Mouse (Mus musculus) skeletal muscle tissue, adult 2 months (tissue): ENCODE measurements around the gene St3gal4.

Experiments
- DNase-seq: peaks from one replicate; pipeline ENCODE4 v3.0.0-alpha.2; 2012; ENCODE audit warnings: low read depth, low spot score

St3gal4 gene

DNA sequence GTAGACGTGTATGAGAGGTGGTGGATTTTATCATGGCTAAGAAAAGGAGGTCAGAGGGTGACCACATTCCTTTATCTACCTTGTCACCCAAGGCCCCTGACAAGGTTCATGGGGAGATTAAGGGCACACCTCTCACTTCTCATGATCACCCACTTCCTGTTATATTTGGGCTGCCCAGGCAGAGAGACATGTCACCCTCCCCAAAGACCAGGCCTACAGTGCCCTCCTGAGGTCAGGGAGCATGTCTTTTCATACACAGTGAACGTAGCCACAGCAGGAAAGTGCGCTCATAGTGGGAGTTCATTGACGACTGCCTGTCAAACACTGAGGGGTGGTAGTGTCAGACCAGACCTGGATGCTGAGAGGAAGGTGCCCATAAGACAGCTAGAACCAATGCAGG, 102.3 kb downstream of the St3gal4 start:
- DNase-seq = no peak

- DNase-seq = no peak
Observed at GRCm38 (mm10) chr9:35007697-35008341, 111.2 kb downstream of the St3gal4 start.

DNA sequence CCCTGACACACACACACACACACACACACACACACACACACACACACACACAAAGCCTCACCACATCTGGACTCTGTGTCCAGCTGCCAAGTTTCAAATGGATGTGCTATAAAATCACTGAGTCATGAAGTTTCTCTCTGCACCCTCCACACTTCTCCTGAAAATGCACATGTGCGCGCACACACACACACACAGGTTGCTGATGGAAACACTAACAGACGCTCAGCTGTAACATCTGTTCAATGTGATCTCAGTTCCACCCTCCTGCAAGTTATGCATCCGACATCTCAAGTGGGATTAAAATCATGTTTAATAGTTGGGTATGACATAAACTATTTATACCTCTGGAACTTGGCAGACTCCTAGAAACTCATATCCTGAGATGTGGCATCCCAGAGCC, 115.0 kb downstream of the St3gal4 start:
- no peak for DNase-seq

DNA sequence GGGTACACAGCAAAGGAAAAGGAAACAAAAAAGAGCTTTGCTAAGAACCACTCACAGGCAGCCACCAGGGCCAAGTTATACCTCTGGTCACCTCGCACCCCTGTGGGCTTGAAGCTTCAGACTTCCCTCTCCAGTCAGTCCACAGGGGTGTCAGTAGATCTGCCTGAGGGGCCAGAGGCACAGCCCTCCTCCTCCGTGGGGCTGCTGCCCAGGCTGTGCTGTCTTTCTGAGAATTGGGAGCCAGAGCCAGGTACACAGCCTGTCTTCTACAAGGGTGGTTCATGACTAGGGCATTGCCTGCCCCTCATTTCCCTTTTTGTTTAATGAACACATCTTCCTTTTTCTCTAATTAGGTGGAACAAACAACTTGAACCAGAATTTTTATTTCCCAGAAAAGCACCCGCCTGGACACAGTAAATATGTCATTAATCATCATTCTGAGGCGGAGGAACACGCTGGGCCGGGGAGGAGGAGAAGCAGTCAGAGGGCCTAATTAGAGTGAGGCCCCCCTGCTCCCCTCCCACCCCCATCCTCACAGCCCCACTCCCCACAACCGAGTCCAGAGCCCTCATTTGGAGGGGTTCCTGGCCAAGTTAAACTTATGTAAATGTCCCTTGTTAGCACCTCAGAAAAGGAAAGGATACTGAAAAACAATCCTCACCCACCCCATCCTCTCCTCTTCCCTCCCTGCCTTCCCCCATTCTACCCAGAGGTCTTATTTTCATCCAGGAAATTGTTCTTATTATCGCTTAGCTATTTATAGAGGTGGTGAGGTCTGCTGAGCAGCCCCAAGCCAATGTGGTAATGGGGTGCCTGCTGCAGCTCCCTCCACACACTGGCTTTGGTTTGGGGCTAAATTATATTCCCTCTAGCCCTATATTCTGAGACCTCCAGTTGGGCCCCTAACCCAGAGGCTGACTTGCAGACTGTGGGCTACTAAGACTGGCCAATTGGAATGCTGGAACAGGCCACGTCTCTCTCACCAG, 120.9 kb downstream of the St3gal4 start:
- no peak for DNase-seq
